Mouse (Mus musculus): ENCODE results near the gene Mgll. TPM values are rescaled to one million over a fixed set of nuclear protein-coding genes. Genes with fewer than 3 reads are reported as not detected.

Gene Mgll
- total RNA-seq, 2 experiments from 2014 or later, result 185 to 205 TPM

GRCm38 (mm10) chr6:88715378-88715781 is 8.8 kb upstream of the Mgll start:
- DNase-seq (ENCODE audit: low spot score in 2 of 2), result no peak
- intact Hi-C loops (cut with DNase I), result no loop called here

- no peak for DNase-seq (ENCODE audit: low spot score in 2 of 2)
- intact Hi-C loops (cut with DNase I), result no loop called here
These were observed 8.2 kb upstream of the Mgll start for GRCm38 (mm10) chr6:88715966-88716365.

- intact Hi-C loops (cut with DNase I), result no loop called here
- DNase-seq (ENCODE audit: low spot score in 2 of 2), result no peak
These were observed 6.8 kb upstream of the Mgll start for GRCm38 (mm10) chr6:88717143-88718032.

- DNase-seq (ENCODE audit: low spot score in 2 of 2), result no peak
- intact Hi-C loops (cut with DNase I), result no loop called here
These were observed 6.0 kb upstream of the Mgll start for GRCm38 (mm10) chr6:88718033-88718725.

- intact Hi-C loops (cut with DNase I), result no loop called here
- no peak for DNase-seq (ENCODE audit: low spot score in 2 of 2)
These were observed 3.2 kb upstream of the Mgll start for GRCm38 (mm10) chr6:88721059-88721458.

GRCm38 (mm10) chr6:88722906-88723305 is 1.3 kb upstream of the Mgll start:
- intact Hi-C loops (cut with DNase I), result no loop called here
- no peak for DNase-seq (ENCODE audit: low spot score in 2 of 2)

DNA sequence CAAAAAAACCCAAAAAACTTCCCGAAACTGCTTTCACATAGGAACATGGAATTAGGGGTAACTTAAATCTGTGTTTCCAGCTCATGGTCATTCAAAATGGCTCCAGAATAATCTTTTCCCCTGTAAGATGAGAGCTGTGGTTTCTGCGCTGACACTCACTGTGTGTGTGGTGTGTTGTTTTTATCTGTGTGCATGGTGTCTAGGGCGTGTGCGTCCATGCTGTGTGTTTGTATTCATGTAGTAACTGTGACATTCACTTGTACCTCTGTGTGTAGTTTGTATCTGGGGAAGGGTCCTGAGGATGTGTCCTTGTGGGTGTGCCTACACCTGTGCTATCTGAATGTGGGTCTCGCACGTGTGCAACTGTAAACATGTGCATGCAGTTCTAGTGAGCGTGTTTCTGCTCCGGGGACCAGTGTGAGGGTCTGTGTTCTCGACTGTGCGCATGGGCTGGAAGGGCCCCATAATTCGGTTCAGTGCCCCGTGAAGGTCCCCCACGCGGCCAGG is 353 bp upstream of the Mgll start:
- DNase-seq (ENCODE audit: low spot score in 2 of 2), result no peak
- intact Hi-C loops (cut with DNase I), result no loop called here

DNA sequence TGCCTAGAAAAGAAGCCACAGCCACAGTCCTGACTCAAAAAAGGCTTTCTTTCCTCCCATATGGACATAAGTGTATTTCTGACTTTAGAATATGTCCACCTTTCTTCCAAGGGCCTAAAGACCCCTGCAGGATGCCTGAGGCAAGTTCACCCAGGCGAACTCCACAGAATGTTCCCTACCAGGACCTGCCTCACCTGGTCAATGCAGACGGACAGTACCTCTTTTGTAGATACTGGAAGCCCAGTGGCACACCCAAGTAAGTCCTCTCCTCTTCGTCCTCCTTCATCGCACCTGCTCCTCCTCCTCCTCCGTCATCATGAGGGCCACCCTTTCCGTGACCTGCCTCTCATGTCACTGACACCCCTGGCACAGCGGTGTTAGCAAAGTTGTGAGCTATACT is 1.4 kb downstream of the Mgll start:
- intact Hi-C loops (cut with DNase I), result loop anchor here (5.0 kb wide), 2 partner anchors 102 to 148 kb away; no protein-coding TSS in a partner anchor
- no peak for DNase-seq (ENCODE audit: low spot score in 2 of 2)

GRCm38 (mm10) chr6:88726252-88727211 is 2.3 kb downstream of the Mgll start:
- peak in 1 of 2 experiments; percentile 79 for DNase-seq (ENCODE audit: low spot score in 2 of 2)
- intact Hi-C loops (cut with DNase I), result loop anchor here (1.0 to 5.0 kb wide), 3 partner anchors 84 to 149 kb away; no protein-coding TSS in a partner anchor

GRCm38 (mm10) chr6:88727490-88727889 is 3.3 kb downstream of the Mgll start:
- intact Hi-C loops (cut with DNase I), result loop anchor here (1.0 to 5.0 kb wide), 3 partner anchors 85 to 150 kb away; no protein-coding TSS in a partner anchor

DNA sequence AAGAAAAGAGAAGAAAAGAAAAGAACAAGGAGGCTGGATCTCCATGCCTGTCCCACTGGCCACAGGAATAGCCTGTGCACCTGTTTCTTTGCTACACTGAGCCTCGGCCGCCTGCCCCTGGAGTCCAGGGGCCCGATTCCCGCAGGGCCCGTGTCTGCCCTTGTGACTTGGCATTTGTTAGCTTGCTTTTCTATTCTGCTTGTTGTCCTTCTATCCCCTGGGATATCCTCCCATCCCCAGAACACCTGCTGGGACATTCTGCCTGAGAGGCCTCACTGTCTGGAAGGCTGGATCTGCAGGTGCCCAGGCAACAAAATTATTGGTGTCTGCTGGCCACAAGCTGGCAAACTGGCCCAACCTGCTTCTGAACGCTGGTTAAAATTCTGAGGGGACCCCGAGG is 3.8 kb downstream of the Mgll start:
- intact Hi-C loops (cut with DNase I), result loop anchor here (5.0 kb wide), 2 partner anchors 99 to 151 kb away; no protein-coding TSS in a partner anchor

More at GRCm38 (mm10) chr6:88727490-88727889, 3.3 kb downstream of the Mgll start:
- DNase-seq (ENCODE audit: low spot score in 2 of 2), result no peak

GRCm38 (mm10) chr6:88728515-88728914 is 4.3 kb downstream of the Mgll start:
- DNase-seq (ENCODE audit: low spot score in 2 of 2), result no peak
- intact Hi-C loops (cut with DNase I), result loop anchor here (5.0 kb wide), 2 partner anchors 99 to 151 kb away; no protein-coding TSS in a partner anchor

More for the DNA sequence above, 3.8 kb downstream of the Mgll start:
- no peak for DNase-seq (ENCODE audit: low spot score in 2 of 2)

- DNase-seq (ENCODE audit: low spot score in 2 of 2), result peak in 1 of 2 experiments; percentile 93
- intact Hi-C loops (cut with DNase I), result loop anchor here (5.0 kb wide), 1 partner anchor 81 kb away; no protein-coding TSS in a partner anchor
These were observed 7.1 kb downstream of the Mgll start for GRCm38 (mm10) chr6:88731211-88731751.

DNA sequence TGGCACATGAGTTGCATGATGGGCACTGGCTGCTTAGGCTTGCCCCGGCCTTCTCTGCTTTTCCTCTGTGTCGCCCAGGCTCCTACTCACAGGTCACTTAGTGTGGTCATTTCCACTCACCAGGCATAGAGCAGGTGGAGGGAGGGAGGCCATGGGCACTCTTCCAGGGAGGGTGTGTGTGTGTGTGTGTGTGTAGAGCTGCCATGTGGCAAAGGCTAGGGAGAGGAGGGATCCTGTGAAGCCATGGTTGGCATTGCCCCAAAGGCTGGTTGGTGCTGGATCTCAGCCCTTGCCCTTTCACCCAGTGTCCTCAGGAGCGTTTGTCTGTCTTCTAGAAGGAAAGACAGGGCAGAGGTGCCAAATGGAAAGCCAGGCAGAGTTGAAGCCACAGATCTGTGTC is 7.8 kb downstream of the Mgll start:
- DNase-seq (ENCODE audit: low spot score in 2 of 2), result no peak
- intact Hi-C loops (cut with DNase I), result loop anchor here (5.0 kb wide), 1 partner anchor 80 kb away; no protein-coding TSS in a partner anchor

GRCm38 (mm10) chr6:88732643-88733613 is 8.7 kb downstream of the Mgll start:
- DNase-seq (ENCODE audit: low spot score in 2 of 2), result no peak
- intact Hi-C loops (cut with DNase I), result loop anchor here (5.0 kb wide), 1 partner anchor 79 kb away; no protein-coding TSS in a partner anchor

DNA sequence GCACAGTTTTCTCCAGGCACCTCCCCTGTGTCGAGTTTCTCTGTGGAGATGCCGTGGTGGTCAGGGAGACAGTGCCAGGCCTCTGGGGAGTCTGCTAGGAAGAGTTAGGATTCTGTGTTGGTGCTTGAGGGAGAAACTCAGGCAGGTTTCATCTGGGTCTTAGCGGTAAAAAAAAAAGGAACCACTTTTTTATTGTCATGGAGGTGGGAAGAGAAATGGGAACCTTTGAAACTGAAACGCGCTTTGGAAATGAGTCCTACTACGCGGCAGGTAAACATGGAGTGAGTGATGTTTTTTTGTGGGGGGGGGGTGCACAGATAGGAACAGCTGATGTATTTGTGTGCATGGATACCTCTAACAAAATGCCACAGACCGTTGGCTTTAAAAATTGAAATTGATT is 12.1 kb downstream of the Mgll start:
- intact Hi-C loops (cut with DNase I), result no loop called here

DNA sequence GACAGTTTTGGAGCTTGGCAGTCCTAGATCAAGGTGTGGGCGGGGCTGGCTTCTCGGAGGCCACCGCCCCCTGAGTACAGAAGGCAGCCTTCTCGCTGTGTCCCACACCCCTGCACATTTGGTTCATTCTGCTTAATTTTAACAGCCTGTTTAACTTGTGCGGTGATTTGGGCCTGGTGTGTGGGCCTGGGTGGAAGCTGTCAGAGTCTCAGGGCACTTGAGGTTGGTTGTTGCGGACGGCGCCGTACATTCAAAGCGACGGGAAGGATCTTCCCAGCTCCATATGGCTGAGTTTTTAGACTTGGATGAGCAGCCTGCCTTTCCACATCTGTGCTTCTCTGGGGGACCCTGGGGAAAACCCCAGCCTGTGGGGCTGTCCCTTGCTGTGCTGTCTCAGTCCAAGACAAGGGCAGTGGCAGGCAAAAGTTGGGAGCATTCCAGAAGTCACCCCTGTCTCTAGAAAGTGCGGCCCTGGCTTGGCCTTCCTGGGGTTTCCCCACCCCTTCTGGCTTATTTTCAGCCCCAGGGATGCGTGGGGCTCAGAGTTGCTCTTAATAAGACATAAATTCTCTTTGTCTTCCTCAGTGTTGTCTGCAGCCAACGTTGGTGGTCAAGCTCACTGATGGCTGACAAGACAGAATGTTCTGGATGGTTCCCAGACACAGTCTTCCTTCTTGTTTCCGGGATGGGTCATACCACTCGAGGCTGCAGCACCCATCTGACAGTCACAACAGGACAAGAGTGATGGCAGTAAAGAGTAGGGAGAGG is 12.7 kb downstream of the Mgll start:
- intact Hi-C loops (cut with DNase I), result no loop called here
- peak in 1 of 2 experiments; percentile 89 for DNase-seq (ENCODE audit: low spot score in 2 of 2)

More for the DNA sequence above, 12.1 kb downstream of the Mgll start:
- DNase-seq (ENCODE audit: low spot score in 2 of 2), result no peak

Data from left cerebral cortex, postnatal 25 days (tissue).